Mouse (Mus musculus) embryonic facial prominence, embryonic 11.5 days (tissue): ENCODE results near the gene Nus1. TPM values are rescaled to one million over a fixed set of nuclear protein-coding genes. Genes with fewer than 3 reads are reported as not detected.
A peak's percentile ranks its signal among the peaks of the same experiment; 100 is the strongest.

Experiments
- ATAC-seq: fragments of 200-750 bp; cut with Nextera tagmentation; replicated peaks from 2 replicates; pipeline ENCODE4 v1.8.0; 2017; ENCODE audit warnings: low read depth; ENCODE audit not compliant: insufficient number of reproducible peaks, low FRiP score, low TSS enrichment
- DNase-seq: peaks from one replicate; pipeline ENCODE4 v3.0.0-alpha.2; 2015; ENCODE audit warnings: low spot score
- H3K27ac ChIP-seq: fragments of 300-500 bp; sonication (generic); replicated peaks from 2 replicates; pipeline ENCODE4 v1.5.1; 2014; ENCODE audit warnings: mild to moderate bottlenecking, low read depth, low read length, control low read depth
- H3K27me3 ChIP-seq: fragments of 300-500 bp; sonication (generic); 2 replicates; pipeline ENCODE4 v1.6.1; 2014; ENCODE audit warnings: mild to moderate bottlenecking, low read length, moderate library complexity, mixed read lengths; ENCODE audit not compliant: control insufficient read depth, insufficient read depth
- H3K36me3 ChIP-seq: fragments of 300-500 bp; sonication (generic); replicated peaks from 2 replicates; pipeline ENCODE4 v1.6.1; 2014; ENCODE audit warnings: low read depth, mild to moderate bottlenecking, low read length, moderate library complexity, mixed read lengths; ENCODE audit not compliant: control insufficient read depth, insufficient read depth
- H3K4me1 ChIP-seq: fragments of 300-500 bp; sonication (generic); 2 replicates; pipeline ENCODE4 v1.6.1; 2014; ENCODE audit warnings: low read length, mixed read lengths; ENCODE audit not compliant: control insufficient read depth, insufficient read depth
- H3K4me2 ChIP-seq: fragments of 300-500 bp; sonication (generic); 2 replicates; pipeline ENCODE4 v1.6.1; 2014; ENCODE audit warnings: low read depth, mild to moderate bottlenecking, control low read depth, low read length, moderate library complexity
- H3K4me3 ChIP-seq: fragments of 300-500 bp; sonication (generic); 2 replicates; pipeline ENCODE4 v1.5.1; 2014; ENCODE audit warnings: low read depth, low read length, control low read depth
- H3K9ac ChIP-seq: fragments of 300-500 bp; sonication (generic); replicated peaks from 2 replicates; pipeline ENCODE4 v1.6.1; 2014; ENCODE audit warnings: mild to moderate bottlenecking, control low read depth, low read length
- H3K9me3 ChIP-seq: fragments of 300-500 bp; sonication (generic); replicated peaks from 2 replicates; pipeline ENCODE4 v1.6.1; 2016; ENCODE audit warnings: mild to moderate bottlenecking, low read length, inconsistent platforms, mixed read lengths; ENCODE audit not compliant: control insufficient read depth
- WGBS: fragments of 180-500 bp; shearing (Covaris S2); extraction: QIAGEN DNeasy Blood & Tissue Kit; methylation state at CpG from one replicate; pipeline ENCODE4 v1.1.7; 2014; 5-methylcytosine and 5-hydroxymethylcytosine counted together
- polyA plus RNA-seq: library from polyadenylated mRNA; unstranded; fragments of >200 nt; fragmentation: Nextera tagmentation; extraction: Ambion mirVana; gene quantifications from 2 replicates; pipeline ENCODE4 v1.2.1, GENCODE M21; 2014

Gene Nus1
- polyA plus RNA-seq, 1 experiment from 2014 or later, result 16.2 TPM

GRCm38 (mm10) chr10:52398715-52399114, 18.6 kb upstream of the Nus1 start:
- no peaks in the 10 kb centered on the region for H3K36me3 ChIP-seq
- no peaks in the 10 kb centered on the region for H3K4me1 ChIP-seq
- no peak overlapping the region for H3K4me3 ChIP-seq
- H3K27me3 ChIP-seq, result no peaks in the 10 kb centered on the region
- no peak overlapping the region for H3K27ac ChIP-seq
- ATAC-seq, result no peak
- 78% methylated on average over 2 of the region's 2 CpGs for WGBS
- no peaks in the 10 kb centered on the region for H3K9me3 ChIP-seq
- H3K9ac ChIP-seq, result no peak overlapping the region
- H3K4me2 ChIP-seq, result no peak overlapping the region
- DNase-seq, result no peak

- WGBS, result 73% methylated on average over 3 of the region's 3 CpGs
- no peak overlapping the region for H3K4me3 ChIP-seq
- no peaks in the 10 kb centered on the region for H3K36me3 ChIP-seq
- H3K4me1 ChIP-seq, result no peaks in the 10 kb centered on the region
- H3K9ac ChIP-seq, result no peak overlapping the region
- H3K27ac ChIP-seq, result no peak overlapping the region
- no peak for ATAC-seq
- no peak overlapping the region for H3K4me2 ChIP-seq
- no peaks in the 10 kb centered on the region for H3K9me3 ChIP-seq
- no peak for DNase-seq
- H3K27me3 ChIP-seq, result no peaks in the 10 kb centered on the region
These were observed 17.6 kb upstream of the Nus1 start for GRCm38 (mm10) chr10:52399722-52400121.

- Histone ChIP-seq H3K9ac (no peak overlapping the region), H3K36me3 (no peaks in the 10 kb centered on the region)
These were observed 12.2 kb upstream of the Nus1 start for GRCm38 (mm10) chr10:52405160-52405559.

GRCm38 (mm10) chr10:52407526-52407925, 9.8 kb upstream of the Nus1 start:
- no peak for ATAC-seq
- Histone ChIP-seq H3K4me1 (no peaks in the 10 kb centered on the region), H3K9ac (no peak overlapping the region), H3K27me3 (no peaks in the 10 kb centered on the region), H3K9me3 (no peaks in the 10 kb centered on the region), H3K4me3 (no peak overlapping the region), H3K27ac (no peak overlapping the region), H3K4me2 (no peak overlapping the region), H3K36me3 (no peaks in the 10 kb centered on the region)
- DNase-seq, result no peak
- WGBS, result 79% methylated on average over 2 of the region's 2 CpGs

More at GRCm38 (mm10) chr10:52405160-52405559, 12.2 kb upstream of the Nus1 start:
- H3K4me2 ChIP-seq, result no peak overlapping the region
- no peak overlapping the region for H3K27ac ChIP-seq
- no peak overlapping the region for H3K4me3 ChIP-seq
- H3K9me3 ChIP-seq, result no peaks in the 10 kb centered on the region
- H3K4me1 ChIP-seq, result no peaks in the 10 kb centered on the region
- no peaks in the 10 kb centered on the region for H3K27me3 ChIP-seq
- no peak for ATAC-seq
- no peak for DNase-seq
- WGBS, result 90% methylated on average over 13 of the region's 13 CpGs

- Histone ChIP-seq H3K9me3 (no peaks in the 10 kb centered on the region), H3K27me3 (no peaks in the 10 kb centered on the region), H3K9ac (no peak overlapping the region), H3K27ac (no peak overlapping the region), H3K36me3 (no peaks in the 10 kb centered on the region; the same call in 1 of the 2 replicates), H3K4me2 (no peak overlapping the region), H3K4me3 (no peak overlapping the region), H3K4me1 (no peaks in the 10 kb centered on the region)
- no peak for ATAC-seq
- 85% methylated on average over 2 of the region's 2 CpGs for WGBS
- no peak for DNase-seq
These were observed 2.3 kb upstream of the Nus1 start for GRCm38 (mm10) chr10:52415020-52415419.

GRCm38 (mm10) chr10:52416458-52416857, 889 bp upstream of the Nus1 start:
- H3K4me3 ChIP-seq, result peak overlapping the region; percentile 22; the same call in 1 of the 2 replicates
- no peak overlapping the region for H3K9ac ChIP-seq

GRCm38 (mm10) chr10:52417998-52418860, 882 bp downstream of the Nus1 start:
- Histone ChIP-seq H3K27ac (peak overlapping the region; percentile 74; the same call in 1 of the 2 replicates), H3K4me3 (peak overlapping the region; percentile 95), H3K27me3 (no peaks in the 10 kb centered on the region), H3K9me3 (no peaks in the 10 kb centered on the region), H3K4me1 (no peaks in the 10 kb centered on the region), H3K4me2 (peak overlapping the region; percentile 64), H3K36me3 (no peaks in the 10 kb centered on the region; the same call in 1 of the 2 replicates), H3K9ac (peak overlapping the region; percentile 93)
- 2% methylated on average over 39 of the region's 39 CpGs for WGBS
- DNase-seq (peak; percentile 8), ATAC-seq (peak; percentile 67)

More at GRCm38 (mm10) chr10:52416458-52416857, 889 bp upstream of the Nus1 start:
- peak overlapping the region; percentile 25; the same call in 1 of the 2 replicates for H3K4me2 ChIP-seq
- 58% methylated on average over 2 of the region's 2 CpGs for WGBS
- no peak for DNase-seq
- H3K27me3 ChIP-seq, result no peaks in the 10 kb centered on the region
- no peak for ATAC-seq
- no peaks in the 10 kb centered on the region for H3K4me1 ChIP-seq
- H3K9me3 ChIP-seq, result no peaks in the 10 kb centered on the region
- H3K27ac ChIP-seq, result no peak overlapping the region
- H3K36me3 ChIP-seq, result no peaks in the 10 kb centered on the region; the same call in 1 of the 2 replicates

- Histone ChIP-seq H3K27me3 (no peaks in the 10 kb centered on the region), H3K4me2 (peak overlapping the region; percentile 64), H3K27ac (no peak overlapping the region), H3K9me3 (no peaks in the 10 kb centered on the region), H3K4me1 (no peaks in the 10 kb centered on the region), H3K4me3 (peak overlapping the region; percentile 95), H3K9ac (peak overlapping the region; percentile 93), H3K36me3 (no peaks in the 10 kb centered on the region; the same call in 1 of the 2 replicates)
- 67% methylated on average over 5 of the region's 5 CpGs for WGBS
- DNase-seq (no peak), ATAC-seq (no peak)
These were observed 1.6 kb downstream of the Nus1 start for GRCm38 (mm10) chr10:52418931-52419330.
